Mouse (Mus musculus) CD4-positive, CD25-positive, alpha-beta regulatory T cell, adult 9 weeks (primary cell): Measurements from ENCODE around the gene Gm10188. TPM values are rescaled to one million over a fixed set of nuclear protein-coding genes. Genes with fewer than 3 reads are reported as not detected.

Experiments used
- polyA plus RNA-seq: library from polyadenylated mRNA; unstranded; fragments of 100-300 nt; shearing (Covaris generic); gene quantifications from one replicate; pipeline ENCODE4 v1.2.1, GENCODE M21; 2017

Gm10188 gene
- polyA plus RNA-seq: not detected

GRCm38 (mm10) chr1:132229667-132230066 lies at the start of gene Gm10188:
Gm10188 (minus strand) TSS chr1:132229767.

GRCm38 (mm10) chr1:132191093-132191785 lies 38.3 kb downstream of the Gm10188 start, which contains the start of the genes Lemd1 and AC124108.1:
Lemd1 (plus strand) TSS chr1:132191431.
AC124108.1 (plus strand) TSS chr1:132191457.

Other genes starting within 250 kb of the Gm10188 start
- gene Elk4, start 222.2 kb downstream of the Gm10188 start, polyA plus RNA-seq: 68.9 TPM
- 99.6 TPM for gene Mfsd4a, start 161.7 kb downstream of the Gm10188 start, polyA plus RNA-seq
- gene Cdk18, start 90.1 kb downstream of the Gm10188 start, polyA plus RNA-seq: not detected
- not detected for gene Lemd1, start 38.3 kb downstream of the Gm10188 start, polyA plus RNA-seq
- not detected for gene AC124108.1, start 38.3 kb downstream of the Gm10188 start, polyA plus RNA-seq
- not detected for gene Klhdc8a, start 68.9 kb upstream of the Gm10188 start, polyA plus RNA-seq
- gene Nuak2, start 86.4 kb upstream of the Gm10188 start, polyA plus RNA-seq: 3.3 TPM
- gene Tmcc2, start 161.5 kb upstream of the Gm10188 start, polyA plus RNA-seq: 0.53 TPM
- 5.2 TPM for gene Dstyk, start 187.8 kb upstream of the Gm10188 start, polyA plus RNA-seq
- 82.2 TPM for gene Rbbp5, start 247.6 kb upstream of the Gm10188 start, polyA plus RNA-seq